In the genomic region with DNA sequence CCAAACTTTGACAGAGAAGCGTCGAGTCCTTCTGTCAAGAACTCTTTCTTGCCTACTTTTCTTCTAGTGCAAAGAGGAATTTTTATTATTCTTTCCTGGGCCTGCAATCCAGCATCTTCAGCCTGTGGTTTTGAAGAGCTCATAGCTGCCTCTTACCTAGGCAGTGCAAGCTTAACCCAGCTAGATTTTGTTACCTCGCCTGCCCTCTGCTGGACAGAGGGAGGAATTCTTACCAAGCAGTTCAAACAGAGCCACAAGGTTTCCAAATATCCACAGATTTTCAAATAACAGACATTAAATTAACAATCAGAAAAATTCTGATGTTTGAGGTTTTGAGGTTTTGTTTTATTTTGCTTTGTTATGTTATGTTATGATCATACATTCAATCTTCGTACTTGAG, we compare ENCODE assay signal across 8 mouse cellular contexts.
DNase-seq lines count a peak whose midpoint lies in the region; ATAC-seq and TF ChIP-seq lines count a peak whose summit lies in the region.

No protein-coding gene starts in this region.

- no peak overlapping the region for H3K4me3 ChIP-seq in neural tube, embryonic 15.5 days (replicated peaks)
- no peak overlapping the region for H3K4me3 ChIP-seq in cerebellum, adult 2 months (replicated peaks; ENCODE audit: insufficient read depth, low read depth, low read length)
- H3K4me3 ChIP-seq in forebrain, postnatal 0 days (ENCODE audit: low read depth, low read length): no peak overlapping the region
- no peak overlapping the region for H3K4me3 ChIP-seq in kidney, embryonic 14.5 days (ENCODE audit: low read length)
- no peak overlapping the region for H3K4me3 ChIP-seq in liver, embryonic 11.5 days (ENCODE audit: low read depth, low read length)

- H3K27me3 ChIP-seq in neural tube, embryonic 15.5 days (replicated peaks): no peaks in the 10 kb centered on the region
- no peaks in the 10 kb centered on the region for H3K27me3 ChIP-seq in cerebellum, adult 2 months (ENCODE audit: control insufficient read depth, insufficient read depth, low read length)
- no peaks in the 10 kb centered on the region for H3K27me3 ChIP-seq in forebrain, postnatal 0 days (ENCODE audit: insufficient read depth, low read length)
- H3K27me3 ChIP-seq in kidney, embryonic 14.5 days (ENCODE audit: control insufficient read depth, insufficient read depth, low read length): no peaks in the 10 kb centered on the region
- no peaks in the 10 kb centered on the region for H3K27me3 ChIP-seq in liver, embryonic 11.5 days (replicated peaks; ENCODE audit: control insufficient read depth, insufficient read depth, low read length)

- no peaks in the 10 kb centered on the region for H3K9me3 ChIP-seq in neural tube, embryonic 15.5 days (replicated peaks)
- H3K9me3 ChIP-seq in forebrain, postnatal 0 days (ENCODE audit: low read length): no peaks in the 10 kb centered on the region
- no peaks in the 10 kb centered on the region for H3K9me3 ChIP-seq in kidney, embryonic 14.5 days (ENCODE audit: control insufficient read depth, low read length)
- no peaks in the 10 kb centered on the region for H3K9me3 ChIP-seq in liver, embryonic 11.5 days (ENCODE audit: control insufficient read depth, low read length)

- TF ChIP-seq CTCF in cerebellum, adult 2 months (IDR thresholded peaks at IDR 0.05; ENCODE audit: borderline replicate concordance, insufficient read depth, low read depth, low read length): peak; percentile 61; the same call in 1 of the 2 replicates
- peak; percentile 88 for TF ChIP-seq CTCF in forebrain, postnatal 0 days (IDR thresholded peaks at IDR 0.05; ENCODE audit: low read depth)

- no peak overlapping the region for H3K9ac ChIP-seq in neural tube, embryonic 15.5 days (replicated peaks)
- no peak overlapping the region for H3K9ac ChIP-seq in forebrain, postnatal 0 days
- H3K9ac ChIP-seq in kidney, embryonic 14.5 days (ENCODE audit: low read depth, low read length): no peak overlapping the region
- H3K9ac ChIP-seq in liver, embryonic 11.5 days (ENCODE audit: low read depth, low read length): no peak overlapping the region

- no peaks in the 10 kb centered on the region for H3K4me1 ChIP-seq in neural tube, embryonic 15.5 days
- no peaks in the 10 kb centered on the region for H3K4me1 ChIP-seq in cerebellum, adult 2 months (ENCODE audit: control insufficient read depth, insufficient read depth, low read length)
- no peaks in the 10 kb centered on the region for H3K4me1 ChIP-seq in forebrain, postnatal 0 days (ENCODE audit: insufficient read depth)
- no peaks in the 10 kb centered on the region for H3K4me1 ChIP-seq in kidney, embryonic 14.5 days (ENCODE audit: control insufficient read depth, insufficient read depth, low read length)
- no peaks in the 10 kb centered on the region for H3K4me1 ChIP-seq in liver, embryonic 11.5 days (replicated peaks; ENCODE audit: control insufficient read depth, insufficient read depth, low read length)

- peak; percentile 70 for DNase-seq in neural tube, embryonic 10.5 days (ENCODE audit: extremely low spot score, low spot score)
- DNase-seq in cerebellum, adult 2 months: peak; percentile 38 to 54
- DNase-seq in forebrain, postnatal 0 days: peak; percentile 90
- DNase-seq in liver, embryonic 11.5 days (ENCODE audit: low spot score): peak; percentile 37
- DNase-seq in ovary, postnatal 14 days (ENCODE audit: low spot score): peak; percentile 69
- DNase-seq in thymus, postnatal 36 days: peak; percentile 26 to 36

- ATAC-seq in neural tube, embryonic 15.5 days (ENCODE audit: low FRiP score): no peak
- ATAC-seq in forebrain, postnatal 0 days: peak; percentile 82
- peak; percentile 73; the same call in 1 of the 2 replicates for ATAC-seq in kidney, embryonic 14.5 days (ENCODE audit: low FRiP score, low TSS enrichment)
- ATAC-seq in liver, embryonic 11.5 days (replicated peaks; ENCODE audit: low FRiP score): no peak

- WGBS in neural tube, embryonic 15.5 days: 28% methylated on average over 4 of the region's 4 CpGs
- WGBS in cerebellum, adult 2 months: 24% methylated on average over 4 of the region's 4 CpGs
- 21% methylated on average over 4 of the region's 4 CpGs for WGBS in forebrain, postnatal 0 days
- 26% methylated on average over 4 of the region's 4 CpGs for WGBS in kidney, embryonic 14.5 days
- 27% methylated on average over 4 of the region's 4 CpGs for WGBS in liver, embryonic 11.5 days

- no peak for TF ChIP-seq POLR2A in cerebellum, adult 2 months (IDR thresholded peaks at IDR 0.05; ENCODE audit: borderline replicate concordance, insufficient read depth, low read length)

- H3K36me3 ChIP-seq in neural tube, embryonic 15.5 days: no peaks in the 10 kb centered on the region
- no peaks in the 10 kb centered on the region for H3K36me3 ChIP-seq in forebrain, postnatal 0 days (ENCODE audit: insufficient read depth)
- H3K36me3 ChIP-seq in kidney, embryonic 14.5 days (ENCODE audit: control insufficient read depth, insufficient read depth, low read length): no peaks in the 10 kb centered on the region
- no peaks in the 10 kb centered on the region for H3K36me3 ChIP-seq in liver, embryonic 11.5 days (ENCODE audit: control insufficient read depth, insufficient read depth, low read length)

- no peak overlapping the region for H3K4me2 ChIP-seq in neural tube, embryonic 15.5 days
- H3K4me2 ChIP-seq in forebrain, postnatal 0 days (ENCODE audit: low read depth): no peak overlapping the region
- no peak overlapping the region for H3K4me2 ChIP-seq in kidney, embryonic 14.5 days (replicated peaks; ENCODE audit: low read depth, low read length)
- H3K4me2 ChIP-seq in liver, embryonic 11.5 days: no peak overlapping the region

- H3K27ac ChIP-seq in neural tube, embryonic 15.5 days (replicated peaks): no peak overlapping the region
- H3K27ac ChIP-seq in cerebellum, adult 2 months (ENCODE audit: insufficient read depth, low read length): no peak overlapping the region
- H3K27ac ChIP-seq in forebrain, postnatal 0 days (ENCODE audit: low read depth, low read length): no peak overlapping the region
- H3K27ac ChIP-seq in kidney, embryonic 14.5 days (ENCODE audit: low read depth, low read length): no peak overlapping the region
- H3K27ac ChIP-seq in liver, embryonic 11.5 days (ENCODE audit: low read depth, low read length): no peak overlapping the region

Comparison
In these comparisons a context has a peak if more than half of its experiments do, and no peak if none do; other contexts are left out.
1. DNase-seq: peak in every context shown above with its lines; median percentile 90 in forebrain, postnatal 0 days; 70 in neural tube, embryonic 10.5 days; 69 in ovary, postnatal 14 days; 46 in cerebellum, adult 2 months; 37 in liver, embryonic 11.5 days; 31 in thymus, postnatal 36 days.
2. ATAC-seq: peak in forebrain, postnatal 0 days (single experiment) and kidney, embryonic 14.5 days (single experiment); none in neural tube, embryonic 15.5 days (single experiment) and liver, embryonic 11.5 days (single experiment).